Mouse (Mus musculus) spleen, adult 2 months (tissue): ENCODE data around the gene Ess2.

Experiments used
- CTCF ChIP-seq: fragments of 200-500 bp; IDR thresholded peaks from 2 replicates; pipeline ENCODE4 v1.5.1; 2011; ENCODE audit warnings: mild to moderate bottlenecking, inconsistent platforms; ENCODE audit not compliant: insufficient read depth, insufficient read length, insufficient replicate concordance; ENCODE audit errors: extremely low read depth
- POLR2A ChIP-seq: fragments of 200-500 bp; IDR thresholded peaks from 2 replicates; pipeline ENCODE4 v1.6.1; 2011; ENCODE audit warnings: low read depth, low read length, inconsistent platforms

DNA sequence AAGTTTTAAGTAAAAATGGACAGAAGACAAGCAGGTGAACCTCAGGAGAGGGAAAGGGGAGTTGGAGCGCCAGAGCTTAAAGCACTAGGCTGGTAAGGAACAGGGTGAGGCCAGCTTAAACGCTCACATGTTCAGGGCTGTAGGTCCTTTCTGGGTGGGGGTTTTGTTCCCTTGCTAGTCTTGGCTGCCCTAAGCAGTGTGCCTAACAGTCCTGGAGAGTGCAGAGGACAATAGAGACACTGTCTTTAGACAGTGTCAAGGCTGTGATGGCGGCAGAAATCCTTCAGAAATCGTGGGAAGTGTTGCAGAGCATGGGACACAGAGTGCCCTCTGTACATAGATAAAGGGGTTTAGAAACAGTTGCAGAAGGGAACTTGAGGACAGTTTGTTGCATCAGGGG, 38.9 kb upstream of the Ess2 start:
- TF ChIP-seq CTCF (no peak), POLR2A (no peak)
